Mouse (Mus musculus) megakaryocyte-erythroid progenitor cell, adult 5-6 weeks (primary cell): Measurements from ENCODE around the gene Tiam1. TPM values are rescaled to one million over a fixed set of nuclear protein-coding genes. Genes with fewer than 3 reads are reported as not detected.

Experiments used
- ATAC-seq: replicated peaks from 2 replicates; pipeline ENCODE4 v1.8.0; 2016; ENCODE audit warnings: mild to moderate bottlenecking, inconsistent platforms; ENCODE audit not compliant: severe bottlenecking, poor library complexity, low FRiP score, low TSS enrichment
- total RNA-seq, 2 experiments: library from RNA; stranded (forward) in 1 of 2; stranded (reverse) in 1 of 2; fragments of 200-1000, 215-1000 nt in 1 of 2; fragments of >200 nt in 1 of 2; fragmentation: Nextera tagmentation in 1 of 2; gene quantifications; 2 replicates each; pipeline ENCODE4 v1.2.3; 2014 to 2017

The Tiam1 gene
- total RNA-seq, 2 experiments from 2014 or later: 8.3 to 11.6 TPM

DNA sequence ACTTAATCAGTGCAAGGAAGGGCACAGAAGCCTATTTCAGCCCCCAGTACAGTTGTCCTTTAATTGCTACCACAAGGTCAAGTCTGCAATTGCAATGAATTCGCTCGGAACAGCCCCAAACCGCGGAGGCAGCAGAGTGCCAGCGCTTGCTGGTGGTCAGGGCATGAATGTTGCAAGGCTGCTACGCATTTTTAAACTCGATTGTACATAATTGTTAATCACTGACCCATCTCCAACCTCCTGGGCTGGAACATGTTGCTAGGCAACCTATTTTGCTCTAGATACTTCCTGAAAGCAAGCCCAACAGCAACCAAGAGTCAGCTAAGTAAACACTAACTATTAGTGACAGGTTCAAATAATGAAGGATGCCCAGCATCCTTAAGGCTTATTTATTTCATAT lies 70.1 kb downstream of the Tiam1 start:
- ATAC-seq: 0 out of 2 replicates have a peak, but pooled peaks have one; percentile 8

GRCm38 (mm10) chr16:90072651-90073050 lies 70.9 kb downstream of the Tiam1 start:
- peak; percentile 64 for ATAC-seq

DNA sequence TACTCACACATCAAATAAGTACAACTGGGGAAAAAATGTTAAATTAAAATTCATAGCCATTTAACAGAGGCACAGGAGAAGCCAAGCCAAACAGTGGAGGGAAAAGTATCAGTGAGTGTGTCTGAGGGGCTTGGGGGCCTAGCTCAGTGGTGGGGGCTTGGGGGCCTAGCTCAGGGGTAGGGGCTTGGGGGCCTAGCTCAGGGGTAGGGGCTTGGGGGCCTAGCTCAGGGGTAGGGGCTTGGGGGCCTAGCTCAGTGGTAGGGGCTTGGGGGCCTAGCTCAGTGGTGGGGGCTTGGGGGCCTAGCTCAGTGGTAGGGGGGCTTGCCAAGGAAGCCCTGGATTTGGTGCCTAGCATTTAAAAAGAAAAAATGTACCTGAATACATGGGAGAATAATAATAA lies 72.4 kb downstream of the Tiam1 start:
- ATAC-seq: peak; percentile 39; the same call in 1 of the 2 replicates

GRCm38 (mm10) chr16:90070104-90070503 lies 73.5 kb downstream of the Tiam1 start:
- no peak for ATAC-seq

DNA sequence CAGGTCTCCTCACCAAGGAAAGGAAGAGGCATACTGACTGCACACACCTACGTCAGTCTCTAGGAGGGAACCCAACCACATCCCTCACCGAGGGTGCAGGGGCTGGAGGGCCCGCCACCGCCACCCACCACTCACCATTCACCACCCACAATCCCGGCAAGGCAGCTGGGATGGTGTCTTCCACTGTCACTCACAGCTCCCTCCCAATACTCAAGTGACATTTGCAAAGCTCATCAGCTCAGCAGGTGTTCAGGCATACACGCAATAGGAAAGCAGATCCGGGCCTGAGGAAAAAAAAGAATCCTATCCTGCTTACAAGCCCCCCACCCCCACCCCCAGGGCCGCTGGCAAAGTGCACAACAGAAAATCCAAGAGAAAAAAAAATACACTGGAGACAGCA lies 74.4 kb downstream of the Tiam1 start:
- no peak for ATAC-seq

DNA sequence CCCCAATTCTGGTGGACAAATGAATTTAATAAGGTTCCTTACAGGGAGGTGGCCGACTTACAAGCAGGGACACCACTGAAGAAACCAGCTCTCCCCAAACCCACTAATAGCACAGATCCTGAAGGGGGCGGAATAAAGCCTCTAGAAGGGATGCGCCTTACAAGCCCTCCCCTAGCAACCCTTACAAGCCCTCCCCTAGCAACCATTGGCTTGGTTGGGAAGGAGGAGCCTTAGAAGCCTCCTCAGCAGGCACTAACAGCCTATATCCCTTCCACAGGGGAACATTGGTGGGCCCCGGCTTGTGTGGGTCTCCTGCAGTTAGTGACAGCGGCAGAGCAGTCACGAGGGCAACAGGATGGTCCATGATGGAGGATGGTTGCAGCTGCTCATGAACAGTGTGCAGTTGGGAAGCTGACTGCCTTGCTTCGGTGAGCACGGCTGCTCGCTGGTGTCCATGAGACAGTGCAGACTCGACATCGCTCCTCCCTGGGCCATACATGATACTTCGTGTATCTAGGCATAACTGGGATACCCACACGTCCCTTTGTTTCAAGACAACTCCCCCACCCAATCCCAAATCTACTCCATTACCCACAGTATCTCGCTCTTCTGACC lies 90.6 kb downstream of the Tiam1 start:
- ATAC-seq: peak; percentile 55; the same call in 1 of the 2 replicates

- ATAC-seq: no peak
Observed at GRCm38 (mm10) chr16:90052409-90052808, 91.2 kb downstream of the Tiam1 start.

- peak; percentile 73 for ATAC-seq
Observed at GRCm38 (mm10) chr16:90051051-90051450, 92.5 kb downstream of the Tiam1 start.

DNA sequence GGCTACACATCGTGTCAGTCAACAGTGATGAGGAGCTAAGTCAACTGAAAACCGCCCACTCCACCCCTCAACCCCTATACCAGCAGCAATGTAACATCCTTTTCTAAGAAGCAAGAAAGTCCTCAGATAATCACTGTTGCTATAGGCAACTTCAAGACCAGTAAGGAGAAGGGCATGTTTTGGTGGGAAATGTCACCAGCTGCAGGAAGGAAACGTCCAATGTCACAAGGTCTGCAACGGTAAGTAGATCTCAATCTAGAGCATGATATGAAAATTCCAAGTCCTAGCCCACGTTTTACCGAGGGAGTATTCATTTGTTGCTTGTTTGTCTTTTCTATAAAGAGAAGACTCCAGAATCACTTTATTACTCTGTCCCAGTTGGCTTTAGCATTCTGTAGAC lies 95.7 kb downstream of the Tiam1 start:
- no peak for ATAC-seq

DNA sequence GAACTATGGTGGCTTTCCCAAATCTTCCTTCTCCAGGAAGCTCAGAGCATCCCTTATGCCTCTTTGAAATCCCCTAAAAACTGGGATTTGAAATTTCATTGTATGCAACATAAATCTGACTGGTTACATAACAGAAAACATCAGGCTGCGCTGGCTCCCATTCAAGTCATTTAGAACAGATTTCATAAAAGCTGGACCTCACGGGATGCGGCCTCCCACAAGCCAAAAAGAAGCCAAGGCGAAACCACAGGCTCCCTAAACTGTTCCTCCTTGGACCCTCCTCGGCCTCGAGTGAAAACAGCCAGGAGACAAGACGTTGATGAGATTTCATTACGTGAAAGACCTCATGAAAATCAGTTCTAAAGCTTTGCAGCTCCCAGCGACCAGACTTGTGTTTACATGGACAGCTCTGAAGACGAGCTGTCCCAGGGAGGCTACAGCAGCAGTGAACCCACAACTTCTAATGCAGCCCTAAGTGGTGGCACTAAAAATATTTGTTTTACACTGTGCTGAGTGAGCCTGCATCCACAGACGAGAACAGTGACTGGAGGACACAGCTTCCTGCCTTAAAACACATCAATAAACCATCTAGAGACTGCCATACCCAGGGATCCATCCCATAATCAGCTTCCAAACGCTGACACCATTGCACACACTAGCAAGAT lies 96.9 kb downstream of the Tiam1 start:
- ATAC-seq: no peak

DNA sequence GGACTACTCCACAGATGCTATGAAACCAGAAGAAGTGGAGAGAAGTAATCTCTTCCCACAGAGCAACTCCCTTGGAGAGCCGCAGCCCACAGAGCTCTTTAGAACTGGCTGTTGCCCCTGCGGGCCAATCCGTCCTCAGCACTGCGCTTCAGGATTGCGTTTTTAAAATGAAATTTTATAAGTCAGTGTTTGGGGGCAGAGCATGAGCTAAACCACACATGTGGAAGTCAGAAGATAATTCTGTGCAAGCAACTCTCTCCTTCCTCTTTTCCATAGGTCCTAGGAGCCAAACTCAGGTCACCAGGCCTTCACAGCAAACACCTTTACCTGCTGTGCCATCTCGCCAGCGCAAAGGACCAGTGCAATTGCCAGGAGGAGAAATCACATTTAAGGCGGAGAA lies 98.0 kb downstream of the Tiam1 start:
- no peak for ATAC-seq

DNA sequence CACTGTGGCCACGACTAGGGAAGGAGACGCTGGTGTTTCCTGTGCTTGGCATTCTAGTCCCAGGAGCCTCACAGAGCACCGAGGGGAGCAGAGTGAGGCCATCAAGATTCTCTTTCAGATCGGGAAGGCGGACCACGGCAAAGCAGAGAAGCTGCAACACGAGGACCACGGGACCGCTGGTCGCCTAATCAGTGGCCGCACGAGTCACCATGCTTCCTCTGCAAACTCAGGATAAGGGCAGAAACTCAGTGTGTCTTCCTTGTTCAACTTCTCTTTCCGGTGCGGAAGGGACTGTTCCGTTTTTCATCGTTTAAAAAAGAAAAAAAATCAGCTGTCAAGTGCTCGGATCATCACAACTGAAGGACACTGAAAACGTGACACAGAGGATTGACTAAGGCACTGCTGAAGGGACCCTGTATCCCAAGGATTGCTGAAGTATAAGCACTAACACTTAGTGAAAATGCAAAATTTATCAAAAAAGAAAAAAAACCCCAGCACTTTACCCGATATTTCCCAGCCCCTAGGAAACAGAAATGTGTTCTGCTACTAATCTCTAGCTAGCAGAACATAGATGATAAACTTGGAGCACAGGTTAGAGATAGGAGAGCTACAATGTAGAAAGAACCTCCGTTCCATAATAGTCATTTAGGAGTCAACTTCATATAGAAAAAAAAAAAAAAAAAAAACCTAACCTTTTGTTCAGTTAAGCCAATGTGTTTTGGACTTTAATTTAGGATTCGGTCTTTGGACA lies 99.4 kb downstream of the Tiam1 start:
- ATAC-seq: peak; percentile 93

GRCm38 (mm10) chr16:90042874-90043273 lies 100.7 kb downstream of the Tiam1 start:
- ATAC-seq: no peak

- 0 out of 2 replicates have a peak, but pooled peaks have one; percentile 7 for ATAC-seq
Observed at GRCm38 (mm10) chr16:90042386-90042785, 101.2 kb downstream of the Tiam1 start.

GRCm38 (mm10) chr16:90040771-90041364 lies 102.7 kb downstream of the Tiam1 start:
- no peak for ATAC-seq

GRCm38 (mm10) chr16:90035595-90036110 lies 107.9 kb downstream of the Tiam1 start:
- ATAC-seq: peak; percentile 50; the same call in 1 of the 2 replicates

GRCm38 (mm10) chr16:90030355-90030754 lies 113.2 kb downstream of the Tiam1 start:
- ATAC-seq: no peak

DNA sequence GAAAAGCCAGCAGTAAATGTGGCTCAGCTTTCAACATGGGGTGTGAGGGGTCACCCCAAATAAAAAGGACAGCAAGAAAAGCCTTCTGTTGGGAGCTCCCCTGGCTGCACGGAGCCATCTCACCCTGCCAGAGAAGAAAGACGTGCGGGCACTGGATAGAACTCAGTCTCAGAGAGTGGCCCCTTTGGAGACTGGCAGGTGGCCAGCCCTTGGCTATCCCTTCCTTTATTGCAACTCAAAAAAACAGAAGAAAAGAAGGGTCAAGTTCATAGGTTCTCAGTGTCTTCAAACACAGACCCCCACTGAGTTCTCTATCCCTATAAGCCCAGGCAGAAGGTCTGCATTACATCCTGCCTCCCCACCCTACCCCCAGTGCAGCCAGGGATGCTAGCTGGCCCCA lies 115.7 kb downstream of the Tiam1 start:
- ATAC-seq: no peak

DNA sequence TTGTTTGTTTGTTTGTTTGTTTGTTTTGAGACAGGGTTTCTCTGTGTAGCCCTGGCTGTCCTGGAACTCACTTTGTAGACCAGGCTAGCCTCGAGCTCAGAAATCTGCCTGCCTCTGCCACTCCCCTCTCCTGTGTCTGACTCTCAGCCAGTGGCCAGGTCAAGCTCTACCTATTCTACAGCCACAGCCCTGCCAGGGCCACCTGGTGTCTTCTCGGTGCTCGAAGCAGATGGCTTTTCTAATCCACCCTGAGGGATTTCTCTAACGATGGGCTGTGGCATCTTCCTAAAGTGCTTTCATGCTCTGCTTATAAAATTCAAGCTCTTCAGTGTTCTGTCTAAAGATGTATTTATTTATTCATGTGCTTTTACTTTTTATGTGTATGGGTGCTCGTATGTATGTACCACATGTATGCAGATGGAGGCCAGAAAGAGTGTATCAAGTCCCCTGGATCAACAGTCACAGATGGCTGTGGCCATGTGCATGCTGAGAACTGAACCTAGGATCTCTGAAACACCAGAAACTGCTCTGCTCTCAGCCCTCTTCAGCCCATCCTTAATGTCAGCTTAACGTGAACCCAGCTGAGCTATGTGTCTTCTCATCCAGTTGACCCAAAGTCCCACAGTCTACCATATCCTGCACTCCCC lies 117.9 kb downstream of the Tiam1 start:
- no peak for ATAC-seq

- ATAC-seq: no peak
Observed at GRCm38 (mm10) chr16:90023665-90024010, 119.9 kb downstream of the Tiam1 start.
